Mouse (Mus musculus) heart, embryonic 11.5 days (tissue): Measurements from ENCODE around the gene Ankrd49. TPM values are rescaled to one million over a fixed set of nuclear protein-coding genes. Genes with fewer than 3 reads are reported as not detected.

Source experiments
- polyA plus RNA-seq: library from polyadenylated mRNA; unstranded; fragments of >200 nt; fragmentation: Nextera tagmentation; extraction: Ambion mirVana; gene quantifications from 2 replicates; pipeline ENCODE4 v1.2.1, GENCODE M21; 2014

Ankrd49 gene
- polyA plus RNA-seq, 1 experiment from 2014 or later = 28.9 TPM

Other genes with a start within 250 kb of the Ankrd49 start
- 21.3 and 23.8 TPM in 2 replicates for gene Amotl1, start 139.8 kb downstream of the Ankrd49 start, polyA plus RNA-seq
- gene Piwil4, start 44.1 kb downstream of the Ankrd49 start, polyA plus RNA-seq = not detected in 2 replicates
- gene Fut4, start 32.5 kb downstream of the Ankrd49 start, polyA plus RNA-seq = 1.4 TPM in 2 replicates
- not detected in 2 replicates for gene 1700012B09Rik, start 13.8 kb downstream of the Ankrd49 start, polyA plus RNA-seq
- gene Mre11a, start 202 bp downstream of the Ankrd49 start, polyA plus RNA-seq = 18.2 and 22.1 TPM in 2 replicates
- 0.11 TPM in 1 of 2 replicates, not detected in the other for gene Gpr83, start 75.4 kb upstream of the Ankrd49 start, polyA plus RNA-seq
- not detected in 2 replicates for gene Izumo1r, start 119.1 kb upstream of the Ankrd49 start, polyA plus RNA-seq